Comparison of ENCODE assay signal across 34 mouse cellular contexts in the genomic region with DNA sequence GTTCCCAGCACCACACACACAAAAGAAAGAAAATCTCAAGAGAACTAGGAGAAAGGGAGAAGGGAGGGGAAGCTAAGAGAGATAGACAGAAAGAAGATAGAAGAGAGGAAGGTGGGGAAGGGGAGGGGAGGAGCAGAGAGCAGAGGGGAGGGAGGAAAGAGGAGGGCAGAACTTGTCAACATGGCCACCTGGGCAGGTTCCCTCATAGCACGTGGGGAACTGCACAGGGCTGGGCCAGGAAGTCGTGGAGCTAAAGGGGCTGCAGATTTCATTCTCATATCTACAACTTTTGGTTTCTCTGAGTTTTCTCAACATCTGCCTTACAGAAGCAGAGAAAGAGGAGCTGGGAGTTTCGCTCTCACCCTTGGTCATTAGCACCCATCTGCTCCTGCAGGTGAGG. TPM values are rescaled to one million over a fixed set of nuclear protein-coding genes. Genes with fewer than 3 reads are reported as not detected.
DNase-seq lines count a peak whose midpoint lies in the region; ATAC-seq and TF ChIP-seq lines count a peak whose summit lies in the region.
"Had no signal": no experiment of that assay in that cellular context is flagged by ENCODE, and none has a peak within 500 bp of the region (broad histone marks: within the 10 kb centered on the region; RNA-seq: fewer than 3 reads in every experiment).

No protein-coding gene starts in this region.

- no peaks in the 10 kb centered on the region for H3K79me2 ChIP-seq in MEL (ENCODE audit: control insufficient read depth, insufficient read depth, low read length, poor library complexity)

- no peaks in the 10 kb centered on the region for H3K9me3 ChIP-seq in heart, embryonic 10.5 days
- no peaks in the 10 kb centered on the region for H3K9me3 ChIP-seq in MEL (replicated peaks; ENCODE audit: insufficient read depth, low read length)
- H3K9me3 ChIP-seq in forebrain, embryonic 15.5 days = no peaks in the 10 kb centered on the region
- H3K9me3 ChIP-seq: embryonic facial prominence, embryonic 10.5 days; embryonic facial prominence, embryonic 13.5 days; forebrain, embryonic 12.5 days; hindbrain, embryonic 10.5 days had no signal

- H3K4me2 ChIP-seq in forebrain, embryonic 15.5 days (replicated peaks) = no peak overlapping the region
- H3K4me2 ChIP-seq: embryonic facial prominence, embryonic 13.5 days; forebrain, embryonic 12.5 days; heart, embryonic 11.5 days; hindbrain, embryonic 14.5 days had no signal

- DNase-seq in heart, embryonic 10.5 days (ENCODE audit: low spot score) = no peak
- DNase-seq in heart, postnatal 14 days = no peak
- peak; percentile 48 for DNase-seq in MEL (ENCODE audit: low read depth, low spot score)
- DNase-seq in thymus, postnatal 14 days = peak; percentile 42
- no peak for DNase-seq in cerebellum, adult 9-11 months
- no peak for DNase-seq in cerebellum, adult 8-10 months
- DNase-seq: adrenal gland, adult 8-10 months; adrenal gland, postnatal 25 days; B cell, adult 2 months; cerebellum, adult 11-12 months; cerebellum, postnatal 10 days; cerebellum, postnatal 36 days; embryo, embryonic 11 days; gastrocnemius, postnatal 10 days; gastrocnemius, postnatal 36 days; heart, adult 2 months; heart, postnatal 36 days had no signal

- no peak for TF ChIP-seq RAD21 in MEL (IDR thresholded peaks at IDR 0.05; ENCODE audit: low read depth, low read length)

- H3K4me1 ChIP-seq in heart, embryonic 10.5 days = peaks cover 11% of the 10 kb centered on the region; the same call in 1 of the 2 replicates
- peaks cover 3 to 12% of the 10 kb centered on the region in 2 experiments for H3K4me1 ChIP-seq in MEL (ENCODE audit: control insufficient read depth in 1 of 2, insufficient read depth in 2 of 2, low read length in 2 of 2)
- H3K4me1 ChIP-seq in forebrain, embryonic 15.5 days = no peaks in the 10 kb centered on the region
- H3K4me1 ChIP-seq: embryonic facial prominence, embryonic 10.5 days; embryonic facial prominence, embryonic 13.5 days; forebrain, embryonic 12.5 days; hindbrain, embryonic 10.5 days had no signal

- no peak; a peak in 1 of 4 replicates for TF ChIP-seq EP300 in MEL (IDR thresholded peaks at IDR 0.05; ENCODE audit: low read depth in 1 of 2, low read length in 2 of 2)

- no peak for TF ChIP-seq CTCF in MEL (IDR thresholded peaks at IDR 0.05 in 2 of 3, conservative IDR thresholded peaks at IDR 0.05 in 1 of 3; ENCODE audit: control insufficient read depth in 1 of 3, insufficient read depth in 1 of 3, low read depth in 2 of 3, low read length in 3 of 3, poor library complexity in 1 of 3, severe bottlenecking in 1 of 3)

- peak overlapping the region; percentile 29 for H3K9ac ChIP-seq in MEL (ENCODE audit: control insufficient read depth, low read depth, low read length, poor library complexity, severe bottlenecking)
- H3K9ac ChIP-seq in forebrain, embryonic 15.5 days (replicated peaks) = no peak overlapping the region
- H3K9ac ChIP-seq: embryonic facial prominence, embryonic 13.5 days; forebrain, embryonic 12.5 days; hindbrain, embryonic 14.5 days had no signal

- intact Hi-C loops in heart, postnatal 14 days (cut with DNase I) = no loop called here

- 0 out of 2 replicates have a peak overlapping the region, but pooled peaks have one; percentile 7 for H3K27ac ChIP-seq in heart, embryonic 10.5 days
- H3K27ac ChIP-seq in MEL (ENCODE audit: control insufficient read depth, low read depth, low read length) = no peak overlapping the region; the same call in 1 of the 2 replicates
- no peak overlapping the region for H3K27ac ChIP-seq in forebrain, embryonic 15.5 days (replicated peaks)
- H3K27ac ChIP-seq: embryonic facial prominence, embryonic 10.5 days; embryonic facial prominence, embryonic 13.5 days; forebrain, embryonic 12.5 days; heart, adult 2 months; hindbrain, embryonic 10.5 days; hindbrain, embryonic 14.5 days had no signal

- H3K4me3 ChIP-seq in heart, embryonic 10.5 days = no peak overlapping the region
- no peak overlapping the region; a peak in 1 of 4 replicates for H3K4me3 ChIP-seq in MEL (ENCODE audit: control insufficient read depth in 1 of 2, insufficient read depth in 1 of 2, low read depth in 2 of 2, low read length in 2 of 2)
- no peak overlapping the region for H3K4me3 ChIP-seq in forebrain, embryonic 15.5 days
- H3K4me3 ChIP-seq: embryonic facial prominence, embryonic 10.5 days; embryonic facial prominence, embryonic 13.5 days; erythroblast, embryonic 14.5 days; forebrain, embryonic 12.5 days; heart, adult 2 months; hindbrain, embryonic 10.5 days had no signal

- ATAC-seq in forebrain, embryonic 15.5 days (replicated peaks) = no peak
- ATAC-seq: activated CD4-positive, CD25-positive, alpha-beta regulatory T cell, adult 4 months; forebrain, embryonic 16.5 days had no signal

- no peaks in the 10 kb centered on the region for H3K27me3 ChIP-seq in heart, embryonic 10.5 days (ENCODE audit: insufficient read depth, poor library complexity, severe bottlenecking)
- H3K27me3 ChIP-seq in MEL (ENCODE audit: control insufficient read depth in 1 of 2, insufficient read depth in 2 of 2, low read length in 2 of 2) = no peaks in the 10 kb centered on the region; a peak in 1 of 4 replicates
- H3K27me3 ChIP-seq in forebrain, embryonic 15.5 days = no peaks in the 10 kb centered on the region
- H3K27me3 ChIP-seq: embryonic facial prominence, embryonic 13.5 days; forebrain, embryonic 12.5 days had no signal

- 60% methylated on average over 3 of the region's 3 CpGs for WGBS in heart, embryonic 10.5 days
- WGBS in forebrain, embryonic 15.5 days = 72% methylated on average over 3 of the region's 3 CpGs

- H3K36me3 ChIP-seq in heart, embryonic 10.5 days = no peaks in the 10 kb centered on the region
- H3K36me3 ChIP-seq in MEL (ENCODE audit: control insufficient read depth in 1 of 2, insufficient read depth in 2 of 2, low read length in 2 of 2) = peaks cover 0 to 11% of the 10 kb centered on the region in 2 experiments; a peak in 2 of 4 replicates
- H3K36me3 ChIP-seq in forebrain, embryonic 15.5 days = no peaks in the 10 kb centered on the region
- H3K36me3 ChIP-seq: embryonic facial prominence, embryonic 10.5 days; embryonic facial prominence, embryonic 13.5 days; forebrain, embryonic 12.5 days; hindbrain, embryonic 10.5 days had no signal

- TF ChIP-seq POLR2A in MEL (IDR thresholded peaks at IDR 0.05; ENCODE audit: control insufficient read depth in 1 of 2, insufficient read depth in 1 of 2, low read depth in 1 of 2, low read length in 2 of 2, poor library complexity in 1 of 2) = no peak

TF ChIP-seq in MEL, 35 proteins besides CTCF, POLR2A, EP300 and RAD21:
- TF ChIP-seq HCFC1 (IDR thresholded peaks at IDR 0.05; ENCODE audit: low read depth, low read length) = no peak
- TF ChIP-seq MAZ (IDR thresholded peaks at IDR 0.05; ENCODE audit: low read depth, low read length) = 0 out of 2 replicates have a peak, but pooled peaks have one; percentile 53
- TF ChIP-seq SIN3A (IDR thresholded peaks at IDR 0.05; ENCODE audit: low read length) = peak; percentile 29; the same call in 1 of the 2 replicates
- 0 out of 2 replicates have a peak, but pooled peaks have one; percentile 33 for TF ChIP-seq MYC (IDR thresholded peaks at IDR 0.05; ENCODE audit: low read depth, low read length)
- no peak for TF ChIP-seq NRF1 (IDR thresholded peaks at IDR 0.05; ENCODE audit: insufficient read depth, low read depth, low read length, poor library complexity, severe bottlenecking)
- TF ChIP-seq NELFE (IDR thresholded peaks at IDR 0.05; ENCODE audit: low read depth, low read length) = 0 out of 2 replicates have a peak, but pooled peaks have one; percentile 20
- TF ChIP-seq MEF2A (IDR thresholded peaks at IDR 0.05; ENCODE audit: extremely low read depth, insufficient replicate concordance, low read depth, low read length, poor library complexity, severe bottlenecking) = no peak
- TF ChIP-seq MAX (IDR thresholded peaks at IDR 0.05; ENCODE audit: low read length) = peak; percentile 70
- peak; percentile 4; the same call in 1 of the 2 replicates for TF ChIP-seq USF1 (IDR thresholded peaks at IDR 0.05; ENCODE audit: low read depth, low read length)
- peak; percentile 74 for TF ChIP-seq MXI1 (IDR thresholded peaks at IDR 0.05; ENCODE audit: low read depth, low read length)

RNA-seq across cellular contexts. Expression of a gene that starts 14.5 kb away (rescaled TPM):
- 35.8 and 47.3 TPM in 2 replicates for polyA plus RNA-seq in heart, embryonic 10.5 days (2016; fragmentation: Nextera tagmentation; extraction: Ambion mirVana)
- 100 to 1,000 TPM; 128 to 130 TPM for total RNA-seq in heart, postnatal 14 days (2021)
- 16.2 and 16.9 TPM in 2 replicates for total RNA-seq in MEL (2012; rRNA removed)
- polyA plus RNA-seq in MEL (2012; ENCODE audit: insufficient read depth in 1 of 2, insufficient read length in 2 of 2, low read depth in 1 of 2, low replicate concordance in 2 of 2, missing spikeins in 1 of 2) = 100 to 1,000 TPM in 1 of 2 experiments, 10 to 100 TPM in 1; 71.4 to 117 TPM
- polyA plus RNA-seq in forebrain, embryonic 15.5 days (2015; fragmentation: Nextera tagmentation; extraction: Ambion mirVana) = 20.1 and 21.3 TPM in 2 replicates

RNA-seq across cellular contexts. Expression of a gene that starts 45.9 kb away (rescaled TPM):
- 22.0 and 27.4 TPM in 2 replicates for polyA plus RNA-seq in heart, embryonic 10.5 days (2016; fragmentation: Nextera tagmentation; extraction: Ambion mirVana)
- total RNA-seq in heart, postnatal 14 days (2021) = 1 to 10 TPM; 3.8 to 7.2 TPM
- 19.2 and 21.1 TPM in 2 replicates for total RNA-seq in MEL (2012; rRNA removed)
- 10 to 100 TPM in 1 of 2 experiments, not detected in 1; 42.5 TPM for polyA plus RNA-seq in MEL (2012; ENCODE audit: insufficient read depth in 1 of 2, insufficient read length in 2 of 2, low read depth in 1 of 2, low replicate concordance in 2 of 2, missing spikeins in 1 of 2)
- 7.1 and 8.9 TPM in 2 replicates for polyA plus RNA-seq in forebrain, embryonic 15.5 days (2015; fragmentation: Nextera tagmentation; extraction: Ambion mirVana)

RNA-seq across cellular contexts. Expression of a gene that starts 49.5 kb away (rescaled TPM):
- polyA plus RNA-seq in heart, embryonic 10.5 days (2016; fragmentation: Nextera tagmentation; extraction: Ambion mirVana) = 0.14 TPM in 1 of 2 replicates, not detected in the other
- total RNA-seq in heart, postnatal 14 days (2021) = not detected
- total RNA-seq in MEL (2012; rRNA removed) = not detected in 2 replicates
- not detected for polyA plus RNA-seq in MEL (2012; ENCODE audit: insufficient read depth in 1 of 2, insufficient read length in 2 of 2, low read depth in 1 of 2, low replicate concordance in 2 of 2, missing spikeins in 1 of 2)
- not detected in 2 replicates for polyA plus RNA-seq in forebrain, embryonic 15.5 days (2015; fragmentation: Nextera tagmentation; extraction: Ambion mirVana)
- total RNA-seq: adrenal gland, adult 8-10 months; adrenal gland, postnatal 25 days; gastrocnemius, adult 18-20 months; gastrocnemius, postnatal 10 days; gastrocnemius, postnatal 36 days; granulocyte monocyte progenitor cell, adult 5-6 weeks; heart, adult 2 months; heart, postnatal 36 days had no signal
- polyA plus RNA-seq: activated CD4-positive, CD25-positive, alpha-beta regulatory T cell, adult 4 months; brain, embryonic 14.5 days; cortical plate, adult 2 months; erythroblast, embryonic 14.5 days; forebrain, embryonic 16.5 days; heart, adult 2 months; heart, embryonic 11.5 days; heart, embryonic 14.5 days; heart, postnatal 0 days; hindbrain, embryonic 10.5 days; hindbrain, embryonic 14.5 days; intestine, embryonic 14.5 days had no signal

Comparison
In these comparisons a context has a peak if more than half of its experiments do, and no peak if none do; other contexts are left out.
1. DNase-seq: peak in MEL (single experiment) and thymus, postnatal 14 days (single experiment); none in heart, embryonic 10.5 days (single experiment), heart, postnatal 14 days (0 of 2), cerebellum, adult 9-11 months (single experiment) and cerebellum, adult 8-10 months (single experiment).